Mouse (Mus musculus): ENCODE measurements around the gene Umps. TPM values are rescaled to one million over a fixed set of nuclear protein-coding genes. Genes with fewer than 3 reads are reported as not detected.

Gene Umps
- polyA plus RNA-seq (2017; shearing (Covaris generic)), result 10 to 100 TPM; 27.4 to 37.8 TPM

GRCm38 (mm10) chr16:33966538-33967282, at the start of gene Umps:
Gene Umps, minus strand, starts transcription at chr16:33967038.
- ATAC-seq, result peak; percentile 94

- ATAC-seq, result no peak
These were observed 45.4 kb upstream of the Umps start for GRCm38 (mm10) chr16:34011991-34012845.

- ATAC-seq, result no peak
These were observed 42.7 kb upstream of the Umps start for GRCm38 (mm10) chr16:34009567-34009966.

- ATAC-seq, result no peak
These were observed 39.1 kb upstream of the Umps start for GRCm38 (mm10) chr16:34005986-34006385.

GRCm38 (mm10) chr16:34004128-34004578, 37.3 kb upstream of the Umps start:
- no peak for ATAC-seq

- ATAC-seq, result no peak
These were observed 36.8 kb upstream of the Umps start for GRCm38 (mm10) chr16:34003566-34004127.

- ATAC-seq, result no peak
These were observed 33.9 kb upstream of the Umps start for GRCm38 (mm10) chr16:34000715-34001114.

- no peak for ATAC-seq
These were observed 32.5 kb upstream of the Umps start for GRCm38 (mm10) chr16:33999388-33999787.

- ATAC-seq, result no peak
These were observed 31.2 kb upstream of the Umps start for GRCm38 (mm10) chr16:33998011-33998410.

- ATAC-seq, result peak; percentile 46
These were observed 29.2 kb upstream of the Umps start for GRCm38 (mm10) chr16:33996030-33996429.

- ATAC-seq, result no peak
These were observed 28.7 kb upstream of the Umps start for GRCm38 (mm10) chr16:33995496-33995895.

GRCm38 (mm10) chr16:33994321-33994720, 27.5 kb upstream of the Umps start:
- ATAC-seq, result no peak

- ATAC-seq, result no peak
These were observed 23.9 kb upstream of the Umps start for GRCm38 (mm10) chr16:33990712-33991111.

- no peak for ATAC-seq
These were observed 22.3 kb upstream of the Umps start for GRCm38 (mm10) chr16:33989106-33989505.

- peak; percentile 85 for ATAC-seq
These were observed 21.6 kb upstream of the Umps start for GRCm38 (mm10) chr16:33988358-33989012.

GRCm38 (mm10) chr16:33986993-33987392, 20.2 kb upstream of the Umps start:
- no peak for ATAC-seq

GRCm38 (mm10) chr16:33985372-33985771, 18.5 kb upstream of the Umps start:
- no peak for ATAC-seq

- no peak for ATAC-seq
These were observed 16.9 kb upstream of the Umps start for GRCm38 (mm10) chr16:33983712-33984111.

GRCm38 (mm10) chr16:33979855-33980254, 13.0 kb upstream of the Umps start:
- ATAC-seq, result no peak

- ATAC-seq, result no peak
These were observed 424 bp upstream of the Umps start for GRCm38 (mm10) chr16:33967283-33967640.

GRCm38 (mm10) chr16:33965878-33966537, 830 bp downstream of the Umps start:
- peak; percentile 29 for ATAC-seq

GRCm38 (mm10) chr16:33963509-33963908, 3.3 kb downstream of the Umps start:
- no peak for ATAC-seq

Measured in activated CD4-positive, CD25-positive, alpha-beta regulatory T cell, adult 4 months (primary cell).